Mouse (Mus musculus) adipocyte (in vitro differentiated cells): ENCODE measurements around the gene Ttc13.

ENCODE experiments used
- DNase-seq: peaks from one replicate; pipeline ENCODE4 v3.0.0-alpha.2; 2016; ENCODE audit warnings: low spot score

Ttc13 gene

GRCm38 (mm10) chr8:124703526-124703925, 18.3 kb downstream of the Ttc13 start:
- no peak for DNase-seq

GRCm38 (mm10) chr8:124702183-124702582, 19.6 kb downstream of the Ttc13 start:
- DNase-seq, result no peak

- DNase-seq, result no peak
These were observed 20.8 kb downstream of the Ttc13 start for GRCm38 (mm10) chr8:124701023-124701422.

GRCm38 (mm10) chr8:124700271-124700670, 21.5 kb downstream of the Ttc13 start:
- no peak for DNase-seq

GRCm38 (mm10) chr8:124695424-124696100, 26.2 kb downstream of the Ttc13 start:
- no peak for DNase-seq

GRCm38 (mm10) chr8:124691706-124692105, 30.1 kb downstream of the Ttc13 start:
- DNase-seq, result no peak

GRCm38 (mm10) chr8:124688899-124689298, 32.9 kb downstream of the Ttc13 start:
- no peak for DNase-seq

- DNase-seq, result no peak
These were observed 39.6 kb downstream of the Ttc13 start for GRCm38 (mm10) chr8:124682218-124682617.

GRCm38 (mm10) chr8:124681792-124682157, 40.0 kb downstream of the Ttc13 start:
- no peak for DNase-seq

GRCm38 (mm10) chr8:124681077-124681791, 40.5 kb downstream of the Ttc13 start:
- no peak for DNase-seq

GRCm38 (mm10) chr8:124678246-124678645, 43.5 kb downstream of the Ttc13 start:
- no peak for DNase-seq

- DNase-seq, result peak; percentile 93
These were observed 44.3 kb downstream of the Ttc13 start for GRCm38 (mm10) chr8:124677486-124677885.

GRCm38 (mm10) chr8:124677078-124677477, 44.7 kb downstream of the Ttc13 start:
- DNase-seq, result no peak

- no peak for DNase-seq
These were observed 45.1 kb downstream of the Ttc13 start for GRCm38 (mm10) chr8:124676661-124677060.

GRCm38 (mm10) chr8:124672345-124672744, 49.4 kb downstream of the Ttc13 start:
- no peak for DNase-seq

GRCm38 (mm10) chr8:124668798-124669197, 53.0 kb downstream of the Ttc13 start:
- DNase-seq, result peak; percentile 33

- DNase-seq, result no peak
These were observed 57.4 kb downstream of the Ttc13 start for GRCm38 (mm10) chr8:124664414-124664813.

- DNase-seq, result no peak
These were observed 57.9 kb downstream of the Ttc13 start for GRCm38 (mm10) chr8:124663874-124664230.

GRCm38 (mm10) chr8:124663112-124663873, 58.5 kb downstream of the Ttc13 start, which contains the start of gene 2310022B05Rik:
Gene 2310022B05Rik, minus strand, starts transcription at chr8:124663369.
- DNase-seq, result peak; percentile 82

- peak; percentile 37 for DNase-seq
These were observed 59.2 kb downstream of the Ttc13 start for GRCm38 (mm10) chr8:124662446-124663111.

GRCm38 (mm10) chr8:124661781-124662180, 60.0 kb downstream of the Ttc13 start:
- no peak for DNase-seq

GRCm38 (mm10) chr8:124658415-124658814, 63.4 kb downstream of the Ttc13 start:
- DNase-seq, result peak; percentile 29
